Mouse (Mus musculus): ENCODE results near the gene Hist1h3f.

DNA sequence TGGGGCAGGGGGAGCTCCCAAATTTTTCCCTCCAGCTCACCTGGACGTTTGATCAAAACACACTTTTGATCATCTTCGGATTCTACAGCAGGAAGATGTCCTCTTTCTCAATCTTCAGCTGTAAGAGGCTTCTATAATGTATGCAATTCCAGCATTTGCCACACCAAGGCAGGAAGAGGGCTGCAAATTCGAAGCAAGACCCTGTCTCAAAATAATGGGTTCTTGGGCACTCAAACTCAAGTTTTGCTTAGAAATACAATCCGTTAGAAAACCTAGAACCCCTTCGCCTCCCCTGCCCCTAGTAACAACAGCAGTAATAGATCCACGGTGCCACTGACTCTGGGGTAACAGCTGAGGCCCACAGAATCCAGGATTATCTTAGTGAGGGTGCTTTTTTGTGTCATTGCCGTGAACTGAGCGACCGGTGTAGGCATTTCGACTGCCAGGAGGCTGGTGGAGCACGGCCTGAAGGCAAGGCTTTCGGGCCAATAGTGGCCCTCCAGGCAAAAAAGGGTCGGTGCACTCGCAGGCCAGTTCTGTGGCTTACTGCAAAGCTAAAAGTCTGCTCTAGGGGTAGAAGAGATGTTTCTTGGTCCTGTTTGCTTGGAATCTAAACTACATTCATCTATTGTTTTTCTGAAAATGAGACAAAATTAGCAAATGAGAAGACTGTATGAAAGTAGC is 38.0 kb upstream of the Hist1h3f start:
- TF ChIP-seq CTCF (IDR thresholded peaks at IDR 0.05; ENCODE audit: low read depth, low read length) = no peak
- no peak for TF ChIP-seq POLR2A (IDR thresholded peaks at IDR 0.05; ENCODE audit: extremely low read depth, insufficient read depth, low read length)

Measured in liver, adult 2 months (tissue).